Comparison of ENCODE assay signal across 7 mouse cellular contexts in genomic region chr10:82860929-82861315, GRCm38 (mm10). TPM values are rescaled to one million over a fixed set of nuclear protein-coding genes. Genes with fewer than 3 reads are reported as not detected.
DNase-seq lines count a peak whose midpoint lies in the region; ATAC-seq and TF ChIP-seq lines count a peak whose summit lies in the region.

No protein-coding gene starts in this region.

- no peak for TF ChIP-seq EP300 in lung, postnatal 0 days (IDR thresholded peaks at IDR 0.05)

- TF ChIP-seq CTCF in lung, postnatal 0 days (IDR thresholded peaks at IDR 0.05), result no peak

- peak overlapping the region; percentile 79 for H3K4me3 ChIP-seq in lung, postnatal 0 days (ENCODE audit: low read depth, low read length)
- H3K4me3 ChIP-seq in forebrain, embryonic 10.5 days, result peak overlapping the region; percentile 86
- H3K4me3 ChIP-seq in limb, embryonic 12.5 days (replicated peaks), result peak overlapping the region; percentile 73
- peak overlapping the region; percentile 74 for H3K4me3 ChIP-seq in stomach, embryonic 14.5 days (ENCODE audit: low read depth, low read length)

- no peaks in the 10 kb centered on the region for H3K9me3 ChIP-seq in lung, postnatal 0 days (ENCODE audit: low read length)
- H3K9me3 ChIP-seq in forebrain, embryonic 10.5 days, result no peaks in the 10 kb centered on the region
- no peaks in the 10 kb centered on the region for H3K9me3 ChIP-seq in limb, embryonic 12.5 days
- H3K9me3 ChIP-seq in stomach, embryonic 14.5 days (ENCODE audit: control insufficient read depth, low read depth, low read length), result no peaks in the 10 kb centered on the region

- no peaks in the 10 kb centered on the region for H3K4me1 ChIP-seq in lung, postnatal 0 days (ENCODE audit: insufficient read depth, low read depth, low read length)
- H3K4me1 ChIP-seq in forebrain, embryonic 10.5 days, result peaks cover 47% of the 10 kb centered on the region
- peaks cover 29% of the 10 kb centered on the region for H3K4me1 ChIP-seq in limb, embryonic 12.5 days (replicated peaks)
- H3K4me1 ChIP-seq in stomach, embryonic 14.5 days (ENCODE audit: control insufficient read depth, insufficient read depth, low read length), result peaks cover 12% of the 10 kb centered on the region; the same call in 1 of the 2 replicates

- peak overlapping the region; percentile 78; the same call in 1 of the 2 replicates for H3K9ac ChIP-seq in lung, postnatal 0 days (replicated peaks; ENCODE audit: low read depth)
- H3K9ac ChIP-seq in limb, embryonic 12.5 days (replicated peaks), result peak overlapping the region; percentile 87
- H3K9ac ChIP-seq in stomach, embryonic 14.5 days (replicated peaks; ENCODE audit: low read depth, low read length), result peak overlapping the region; percentile 50

- no peak for ATAC-seq in lung, postnatal 0 days
- ATAC-seq in limb, embryonic 12.5 days (ENCODE audit: insufficient number of reproducible peaks, insufficient read depth, low FRiP score, low TSS enrichment, low read depth), result no peak
- no peak for ATAC-seq in stomach, embryonic 14.5 days (ENCODE audit: insufficient number of reproducible peaks, insufficient read depth, low FRiP score, low read depth)

- DNase-seq in lung, postnatal 0 days (ENCODE audit: low spot score), result no peak
- DNase-seq in lung, postnatal 36 days, result no peak
- peak; percentile 37 for DNase-seq in forebrain, embryonic 10.5 days (ENCODE audit: extremely low spot score, low spot score)
- DNase-seq in urinary bladder, adult 2 months (ENCODE audit: low spot score), result no peak
- no peak for DNase-seq in left cerebral cortex, adult 8-10 months (ENCODE audit: low spot score in 2 of 2)

- H3K36me3 ChIP-seq in lung, postnatal 0 days (ENCODE audit: insufficient read depth, low read length), result no peaks in the 10 kb centered on the region
- H3K36me3 ChIP-seq in forebrain, embryonic 10.5 days (replicated peaks), result peaks cover 40% of the 10 kb centered on the region
- H3K36me3 ChIP-seq in limb, embryonic 12.5 days, result peaks cover 24% of the 10 kb centered on the region
- H3K36me3 ChIP-seq in stomach, embryonic 14.5 days (ENCODE audit: control insufficient read depth, insufficient read depth, low read length), result peaks cover 3% of the 10 kb centered on the region; the same call in 1 of the 2 replicates

- peak overlapping the region; percentile 88 for H3K4me2 ChIP-seq in lung, postnatal 0 days (replicated peaks; ENCODE audit: low read depth, low read length)
- H3K4me2 ChIP-seq in limb, embryonic 12.5 days, result peak overlapping the region; percentile 76
- H3K4me2 ChIP-seq in stomach, embryonic 14.5 days (replicated peaks; ENCODE audit: low read depth, low read length), result peak overlapping the region; percentile 79

- WGBS in lung, postnatal 0 days, result 9% methylated on average over 8 of the region's 8 CpGs
- WGBS in forebrain, embryonic 10.5 days, result 9% methylated on average over 8 of the region's 8 CpGs
- WGBS in limb, embryonic 12.5 days, result 7% methylated on average over 8 of the region's 8 CpGs
- 5% methylated on average over 8 of the region's 8 CpGs for WGBS in stomach, embryonic 14.5 days

- no peaks in the 10 kb centered on the region for H3K27me3 ChIP-seq in lung, postnatal 0 days (replicated peaks; ENCODE audit: insufficient read depth, low read length)
- no peaks in the 10 kb centered on the region for H3K27me3 ChIP-seq in forebrain, embryonic 10.5 days (ENCODE audit: poor library complexity, severe bottlenecking)
- H3K27me3 ChIP-seq in limb, embryonic 12.5 days, result no peaks in the 10 kb centered on the region
- no peaks in the 10 kb centered on the region for H3K27me3 ChIP-seq in stomach, embryonic 14.5 days (ENCODE audit: control insufficient read depth, insufficient read depth, low read length)

- peak overlapping the region; percentile 94 for H3K27ac ChIP-seq in lung, postnatal 0 days (ENCODE audit: low read length)
- peak overlapping the region; percentile 97 for H3K27ac ChIP-seq in forebrain, embryonic 10.5 days
- peak overlapping the region; percentile 96 for H3K27ac ChIP-seq in limb, embryonic 12.5 days
- H3K27ac ChIP-seq in stomach, embryonic 14.5 days (ENCODE audit: low read length), result peak overlapping the region; percentile 89

RNA-seq across cellular contexts. Expression of gene Eid3, which starts 5.5 kb away (rescaled TPM):
- not detected in 2 replicates for polyA plus RNA-seq in lung, postnatal 0 days (2015; fragmentation: Nextera tagmentation; extraction: Ambion mirVana)
- polyA plus RNA-seq in forebrain, embryonic 10.5 days (2016; fragmentation: Nextera tagmentation; extraction: Ambion mirVana), result 0.57 and 0.66 TPM in 2 replicates
- polyA plus RNA-seq in limb, embryonic 12.5 days (2016; fragmentation: Nextera tagmentation; extraction: Ambion mirVana), result 0.59 and 0.68 TPM in 2 replicates
- 0.52 and 0.88 TPM in 2 replicates for polyA plus RNA-seq in stomach, embryonic 14.5 days (2014; fragmentation: Nextera tagmentation; extraction: Ambion mirVana)
- 0.22 and 0.77 TPM in 2 replicates for polyA plus RNA-seq in urinary bladder, adult 2 months (2012; rRNA removed)
- total RNA-seq in left cerebral cortex, adult 8-10 months (2022), result 1 to 10 TPM; 1.4 to 2.1 (median 1.8) TPM

RNA-seq across cellular contexts. Expression of gene Txnrd1, which starts 27.2 kb away (rescaled TPM):
- 34.6 and 40.0 TPM in 2 replicates for polyA plus RNA-seq in lung, postnatal 0 days (2015; fragmentation: Nextera tagmentation; extraction: Ambion mirVana)
- polyA plus RNA-seq in forebrain, embryonic 10.5 days (2016; fragmentation: Nextera tagmentation; extraction: Ambion mirVana), result 196 and 200 TPM in 2 replicates
- polyA plus RNA-seq in limb, embryonic 12.5 days (2016; fragmentation: Nextera tagmentation; extraction: Ambion mirVana), result 149 TPM in 2 replicates
- polyA plus RNA-seq in stomach, embryonic 14.5 days (2014; fragmentation: Nextera tagmentation; extraction: Ambion mirVana), result 98.3 and 98.7 TPM in 2 replicates
- polyA plus RNA-seq in urinary bladder, adult 2 months (2012; rRNA removed), result 53.3 and 59.4 TPM in 2 replicates
- total RNA-seq in left cerebral cortex, adult 8-10 months (2022), result 10 to 100 TPM; 44.4 to 54.4 (median 51.4) TPM
